Mouse (Mus musculus) gastrocnemius, adult 18-20 months (tissue): ENCODE measurements around the gene 1700122O11Rik. TPM values are rescaled to one million over a fixed set of nuclear protein-coding genes. Genes with fewer than 3 reads are reported as not detected.

ENCODE experiments used
- DNase-seq: peaks from one replicate; pipeline ENCODE4 v3.0.0; 2021; ENCODE audit warnings: low spot score
- total RNA-seq, 2 experiments: library from RNA; stranded (reverse); gene quantifications; 2 replicates each; pipeline ENCODE4 v1.2.3; 2021

The 1700122O11Rik gene
- total RNA-seq, 2 experiments from 2014 or later = not detected

GRCm38 (mm10) chr17:48028250-48028649, 9.8 kb downstream of the 1700122O11Rik start:
- no peak for DNase-seq

- DNase-seq = peak; percentile 59
Observed at GRCm38 (mm10) chr17:48027677-48028076, 10.4 kb downstream of the 1700122O11Rik start.

- no peak for DNase-seq
Observed at GRCm38 (mm10) chr17:48027019-48027418, 11.1 kb downstream of the 1700122O11Rik start.

DNA sequence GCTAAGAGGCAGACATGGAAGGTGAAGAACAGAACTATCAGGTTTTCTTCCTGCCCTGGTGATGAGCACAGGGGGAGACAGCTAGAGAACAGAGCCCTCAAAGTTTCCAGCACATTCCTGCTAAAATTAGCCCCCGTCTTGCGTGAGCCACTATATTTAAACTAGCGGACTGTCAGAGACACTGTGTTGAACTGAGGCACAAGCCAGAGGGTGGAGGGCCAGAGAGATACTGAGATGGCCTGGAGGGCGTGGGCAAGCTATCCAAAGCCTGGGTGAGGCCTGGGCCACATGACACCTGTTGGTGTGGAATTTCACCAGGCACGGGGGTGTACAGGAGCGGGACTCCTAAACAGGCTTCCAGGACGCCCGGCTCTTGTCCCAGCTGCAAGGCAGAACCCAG, 14.0 kb downstream of the 1700122O11Rik start:
- peak; percentile 79 for DNase-seq

- no peak for DNase-seq
Observed at GRCm38 (mm10) chr17:48019585-48019984, 18.5 kb downstream of the 1700122O11Rik start.

- DNase-seq = no peak
Observed at GRCm38 (mm10) chr17:48016566-48016965, 21.5 kb downstream of the 1700122O11Rik start.

- DNase-seq = no peak
Observed at GRCm38 (mm10) chr17:48012561-48012960, 25.5 kb downstream of the 1700122O11Rik start.

DNA sequence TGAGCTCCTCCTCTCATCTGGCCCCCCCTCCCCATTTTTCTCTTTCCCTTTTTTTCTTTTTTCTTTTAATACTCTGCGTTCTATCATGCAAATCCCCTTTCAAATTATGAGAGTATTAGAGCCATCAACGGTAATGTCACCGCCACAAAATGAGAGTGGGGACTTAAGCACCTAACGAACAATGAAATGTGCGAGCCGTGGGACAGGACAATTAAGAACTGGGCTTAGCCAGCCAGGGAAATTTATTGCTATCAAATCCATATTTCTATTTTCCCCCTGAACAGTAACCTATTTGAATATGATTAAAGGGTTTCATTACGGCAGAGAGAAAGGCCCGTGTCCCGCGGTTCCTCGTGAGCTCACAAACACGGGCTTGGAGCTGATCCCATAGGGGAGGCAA, 27.0 kb downstream of the 1700122O11Rik start:
- DNase-seq = no peak

DNA sequence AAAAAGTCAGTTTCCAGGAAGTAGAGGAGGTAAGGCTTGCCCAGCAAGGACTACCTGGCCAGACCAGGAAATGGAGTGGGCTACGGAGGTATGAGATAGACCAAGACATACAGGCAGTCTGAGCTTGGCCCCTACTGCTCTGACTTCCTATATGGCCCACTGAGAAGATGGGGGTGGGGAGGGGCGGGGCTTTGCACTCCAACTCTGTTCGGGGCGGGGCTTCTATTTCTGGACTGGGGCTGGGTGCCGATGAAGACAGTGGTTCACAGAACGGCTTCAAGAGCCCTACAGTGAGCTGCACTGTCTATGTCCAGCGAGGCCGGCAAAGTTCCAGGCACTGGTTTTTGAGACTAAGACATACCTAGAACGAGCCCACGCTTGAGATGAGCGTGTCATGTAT, 27.8 kb downstream of the 1700122O11Rik start:
- no peak for DNase-seq

GRCm38 (mm10) chr17:48005816-48006215, 32.3 kb downstream of the 1700122O11Rik start:
- no peak for DNase-seq

- no peak for DNase-seq
Observed at GRCm38 (mm10) chr17:48005091-48005490, 33.0 kb downstream of the 1700122O11Rik start.

DNA sequence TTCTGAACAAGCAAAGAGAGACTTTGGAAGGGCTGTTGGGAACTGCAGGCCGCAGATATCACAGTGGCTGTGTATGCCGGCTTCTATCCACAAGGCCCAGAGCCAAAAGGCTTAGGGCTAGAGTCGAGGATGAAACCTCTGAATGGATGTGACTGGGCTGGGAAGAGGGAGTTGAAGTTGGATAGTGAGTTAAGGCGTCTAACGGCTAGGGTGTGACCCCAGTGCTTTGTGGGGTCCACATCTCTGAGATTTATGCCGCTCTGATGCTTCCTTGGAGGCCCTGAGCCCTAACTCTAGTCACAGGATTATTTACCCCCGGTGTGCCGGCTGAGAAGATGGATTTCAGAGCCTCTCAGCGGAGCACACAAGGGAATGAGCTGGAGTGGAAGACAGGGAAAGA, 33.5 kb downstream of the 1700122O11Rik start:
- DNase-seq = no peak

DNA sequence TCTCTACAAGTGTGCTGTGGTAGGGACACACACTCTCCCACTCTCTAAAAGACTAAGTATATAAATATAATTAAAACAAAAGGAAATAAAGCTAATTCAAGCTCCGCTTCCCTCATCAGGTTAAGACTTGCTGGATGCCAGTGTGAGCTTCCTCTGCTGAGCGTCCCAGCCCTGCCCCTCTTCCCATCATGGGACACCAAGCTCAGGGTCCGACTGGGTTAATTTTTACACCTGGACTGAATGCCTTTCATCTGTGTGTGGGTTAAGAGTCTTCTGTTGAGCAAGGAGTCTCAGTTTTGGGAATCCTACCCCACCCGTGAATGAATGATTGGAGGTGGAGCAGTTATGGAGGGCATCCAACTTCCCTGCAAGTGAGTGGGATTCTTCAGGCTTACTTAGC, 35.6 kb downstream of the 1700122O11Rik start:
- no peak for DNase-seq

- DNase-seq = peak; percentile 85
Observed at GRCm38 (mm10) chr17:48001586-48002361, 36.3 kb downstream of the 1700122O11Rik start.

DNA sequence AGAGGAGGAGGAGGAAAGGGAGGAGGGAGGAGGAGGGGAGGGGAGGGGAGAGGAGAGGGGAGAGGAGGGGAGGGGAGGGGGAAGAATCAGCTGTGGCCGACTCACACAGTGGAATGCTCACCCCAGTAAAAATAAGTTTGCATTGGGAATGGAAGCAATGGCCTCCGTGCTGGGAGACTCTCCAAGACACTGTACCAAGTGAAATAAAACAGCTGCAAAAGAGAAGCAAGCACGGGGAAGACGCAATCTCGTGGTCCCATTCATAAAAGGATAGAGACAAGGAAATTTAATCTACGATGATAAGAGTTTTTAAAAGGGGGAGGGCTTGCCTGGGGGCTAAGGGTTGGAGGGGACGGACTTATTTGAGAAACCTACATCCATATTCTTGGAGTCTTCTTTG, 36.9 kb downstream of the 1700122O11Rik start:
- no peak for DNase-seq

- no peak for DNase-seq
Observed at GRCm38 (mm10) chr17:47999812-48000211, 38.3 kb downstream of the 1700122O11Rik start.

DNA sequence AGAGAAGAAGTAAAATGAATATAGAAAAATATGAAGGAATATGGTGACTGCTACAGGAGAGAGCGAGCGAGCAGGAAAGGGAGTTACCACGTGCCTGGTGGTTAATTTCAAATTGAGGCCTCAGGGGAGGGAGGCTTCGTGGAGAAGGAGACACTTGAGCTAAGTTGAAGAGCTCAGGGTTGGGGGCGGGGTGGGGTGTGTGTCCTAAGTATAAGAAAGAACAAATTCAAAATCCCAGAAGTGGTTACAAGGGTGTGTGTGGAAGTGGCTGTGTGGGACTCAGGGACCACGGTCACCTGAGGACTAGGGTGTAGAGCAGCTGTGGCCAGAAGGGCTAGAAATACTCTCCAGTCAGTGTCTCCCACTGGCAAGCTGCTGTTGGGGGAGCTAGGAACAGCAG, 38.7 kb downstream of the 1700122O11Rik start:
- DNase-seq = no peak

DNA sequence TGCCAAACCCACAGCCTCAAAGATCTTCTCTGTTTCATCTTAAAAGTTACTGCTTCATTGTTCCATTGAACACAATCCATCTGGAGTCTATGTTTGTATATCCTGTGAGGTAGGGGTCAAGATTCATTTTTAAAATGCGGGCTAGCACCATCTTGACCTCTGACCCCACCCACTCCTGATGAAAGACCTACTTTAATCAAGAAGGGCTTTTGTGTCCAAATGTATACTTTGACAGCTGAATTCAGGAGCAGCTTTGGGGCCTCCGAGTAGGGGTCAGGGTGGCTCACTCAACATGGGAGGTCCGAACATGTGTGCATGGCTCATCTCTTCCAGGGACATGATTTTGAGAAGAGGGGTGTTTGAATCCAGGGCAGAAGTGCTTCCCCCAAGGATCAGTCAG, 40.3 kb downstream of the 1700122O11Rik start:
- DNase-seq = no peak

- no peak for DNase-seq
Observed at GRCm38 (mm10) chr17:47990392-47991123, 47.5 kb downstream of the 1700122O11Rik start.

DNA sequence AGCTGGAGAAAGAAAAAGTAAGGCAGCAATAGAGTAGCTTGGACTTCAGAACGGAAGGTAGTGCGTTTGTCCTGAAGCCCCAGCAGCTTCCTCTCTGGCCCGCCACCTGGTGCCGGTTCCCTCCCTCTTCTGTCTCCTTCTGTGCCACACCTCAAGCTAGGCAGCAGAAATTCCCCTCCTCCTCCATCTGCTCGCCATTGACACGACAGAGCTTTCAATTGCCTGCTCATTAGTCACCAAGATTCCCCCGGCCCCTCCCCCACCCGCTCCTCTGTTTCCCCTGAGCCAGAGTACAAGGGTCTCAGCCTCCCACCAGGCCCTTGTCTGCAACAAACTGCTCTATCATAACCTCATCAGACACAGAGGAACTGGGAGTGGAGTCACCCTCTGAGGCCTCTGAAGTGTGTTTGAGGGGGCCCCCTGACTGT, 48.1 kb downstream of the 1700122O11Rik start:
- no peak for DNase-seq

DNA sequence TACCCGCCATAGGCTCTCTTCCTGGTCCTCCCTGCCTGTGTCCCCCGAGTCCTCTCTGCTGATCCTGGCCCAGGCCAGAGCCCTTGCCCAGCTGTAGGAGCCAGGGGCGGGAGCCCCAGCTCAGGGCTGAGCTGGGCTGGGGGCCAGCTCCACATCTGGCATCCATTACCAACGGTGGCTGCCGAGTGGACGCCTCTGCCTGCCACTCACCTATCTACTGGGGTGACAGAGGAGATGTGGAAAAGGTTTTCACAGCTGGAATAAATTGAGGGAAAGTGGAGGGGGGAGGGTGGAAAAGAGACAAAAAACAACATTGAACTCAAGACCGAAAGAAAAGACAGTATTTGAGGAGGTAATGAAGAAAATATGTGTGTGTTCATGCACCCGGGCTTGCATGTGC, 49.3 kb downstream of the 1700122O11Rik start:
- peak; percentile 16 for DNase-seq

DNA sequence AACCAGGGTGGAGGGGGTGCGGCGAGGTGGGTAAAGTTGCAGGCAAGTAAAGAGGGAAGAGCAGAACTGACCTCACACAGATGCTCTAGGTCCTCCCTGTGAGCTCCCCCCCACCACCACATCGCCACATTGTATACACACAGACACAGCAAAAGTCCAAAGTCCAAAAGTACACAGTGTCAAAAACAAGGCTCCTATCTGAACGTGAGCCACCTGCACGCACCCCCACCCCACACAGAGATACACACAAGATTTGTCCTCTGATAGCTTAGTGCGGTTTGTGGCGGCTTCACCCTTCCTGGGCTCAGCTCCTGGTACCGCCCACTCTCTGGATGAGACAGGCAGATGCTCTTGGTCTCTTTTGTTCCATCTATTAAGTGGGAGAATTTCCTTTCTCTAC, 50.0 kb downstream of the 1700122O11Rik start:
- no peak for DNase-seq
